Mouse (Mus musculus) spleen, adult 12 weeks (tissue): ENCODE data around the gene Foxf1.

Experiments used
- DNase-seq: peaks from one replicate; pipeline ENCODE4 v3.0.0; 2022; ENCODE audit warnings: low spot score

Gene Foxf1

GRCm38 (mm10) chr8:121082218-121083092 lies 1.7 kb upstream of the Foxf1 start:
- DNase-seq = no peak

- DNase-seq = no peak
Observed at GRCm38 (mm10) chr8:121083093-121083935, 872 bp upstream of the Foxf1 start.

- no peak for DNase-seq
Observed at GRCm38 (mm10) chr8:121083936-121084209, 313 bp upstream of the Foxf1 start.

GRCm38 (mm10) chr8:121085011-121085410 lies 825 bp downstream of the Foxf1 start:
- DNase-seq = no peak

GRCm38 (mm10) chr8:121085561-121085960 lies 1.4 kb downstream of the Foxf1 start:
- DNase-seq = no peak

GRCm38 (mm10) chr8:121086004-121086900 lies 2.1 kb downstream of the Foxf1 start:
- DNase-seq = no peak

- DNase-seq = no peak
Observed at GRCm38 (mm10) chr8:121088281-121088680, 4.1 kb downstream of the Foxf1 start.

GRCm38 (mm10) chr8:121088871-121089630 lies 4.9 kb downstream of the Foxf1 start:
- no peak for DNase-seq

- no peak for DNase-seq
Observed at GRCm38 (mm10) chr8:121089631-121090380, 5.6 kb downstream of the Foxf1 start.

GRCm38 (mm10) chr8:121090716-121091115 lies 6.5 kb downstream of the Foxf1 start:
- DNase-seq = no peak

- DNase-seq = no peak
Observed at GRCm38 (mm10) chr8:121092141-121092540, 8.0 kb downstream of the Foxf1 start.

GRCm38 (mm10) chr8:121092627-121093026 lies 8.4 kb downstream of the Foxf1 start:
- peak; percentile 46 for DNase-seq

GRCm38 (mm10) chr8:121093496-121093895 lies 9.3 kb downstream of the Foxf1 start:
- no peak for DNase-seq

- peak; percentile 51 for DNase-seq
Observed at GRCm38 (mm10) chr8:121104049-121104818, 20.0 kb downstream of the Foxf1 start.

- DNase-seq = peak; percentile 92
Observed at GRCm38 (mm10) chr8:121107668-121108656, 23.8 kb downstream of the Foxf1 start, which contains the start of gene Mthfsd. TSS of gene Mthfsd (minus strand) at chr8:121108392.

- DNase-seq = no peak
Observed at GRCm38 (mm10) chr8:121108657-121109056, 24.5 kb downstream of the Foxf1 start.

GRCm38 (mm10) chr8:121111145-121111907 lies 27.1 kb downstream of the Foxf1 start:
- no peak for DNase-seq

- peak; percentile 83 for DNase-seq
Observed at GRCm38 (mm10) chr8:121113261-121113660, 29.1 kb downstream of the Foxf1 start.
